ENCODE assay signal across 9 mouse cellular contexts in the genomic region with DNA sequence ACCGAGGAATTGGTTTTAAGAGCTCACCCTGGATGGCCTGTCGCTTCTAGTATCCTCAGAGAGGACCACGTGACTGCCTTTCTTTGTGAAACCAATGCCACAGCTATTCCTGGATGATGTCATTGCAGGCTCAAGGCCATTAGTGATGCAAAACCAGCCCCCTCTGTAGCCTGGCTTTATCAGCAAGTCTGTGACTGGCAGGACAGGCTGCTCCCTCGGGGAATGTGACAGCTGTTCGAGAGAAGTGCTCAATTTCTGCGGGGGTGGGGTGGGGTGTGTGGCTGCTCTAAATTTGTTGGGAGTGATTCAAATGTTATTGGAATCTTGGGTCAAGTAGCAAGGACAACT. TPM values are rescaled to one million over a fixed set of nuclear protein-coding genes. Genes with fewer than 3 reads are reported as not detected.
DNase-seq lines count a peak whose midpoint lies in the region; ATAC-seq and TF ChIP-seq lines count a peak whose summit lies in the region.
"Had no signal": no experiment of that assay in that cellular context is flagged by ENCODE, and none has a peak within 500 bp of the region (broad histone marks: within the 10 kb centered on the region; RNA-seq: fewer than 3 reads in every experiment).

No protein-coding gene starts in this region.

- peak overlapping the region; percentile 24 for H3K4me2 ChIP-seq in forebrain, postnatal 0 days (ENCODE audit: low read depth)
- H3K4me2 ChIP-seq in hindbrain, embryonic 12.5 days (replicated peaks): peak overlapping the region; percentile 41

- TF ChIP-seq CTCF in forebrain, postnatal 0 days (IDR thresholded peaks at IDR 0.05; ENCODE audit: low read depth): no peak
- TF ChIP-seq CTCF in testis, adult 2 months (IDR thresholded peaks at IDR 0.05; ENCODE audit: control insufficient read depth, insufficient read depth, insufficient replicate concordance, low read depth, low read length): no peak

- H3K9me3 ChIP-seq in forebrain, postnatal 0 days (ENCODE audit: low read length): no peaks in the 10 kb centered on the region
- H3K9me3 ChIP-seq in hindbrain, embryonic 12.5 days (replicated peaks): no peaks in the 10 kb centered on the region

- H3K4me3 ChIP-seq in forebrain, postnatal 0 days (ENCODE audit: low read depth, low read length): no peak overlapping the region
- H3K4me3 ChIP-seq in hindbrain, embryonic 12.5 days: peak overlapping the region; percentile 9; the same call in 1 of the 2 replicates
- H3K4me3 ChIP-seq in testis, adult 2 months (ENCODE audit: control insufficient read depth, low read depth, low read length): no peak overlapping the region

- H3K27me3 ChIP-seq in forebrain, postnatal 0 days (ENCODE audit: insufficient read depth, low read length): no peaks in the 10 kb centered on the region
- no peaks in the 10 kb centered on the region for H3K27me3 ChIP-seq in hindbrain, embryonic 12.5 days
- no peaks in the 10 kb centered on the region for H3K27me3 ChIP-seq in testis, adult 2 months (ENCODE audit: control insufficient read depth, insufficient read depth, low read length)

- H3K27ac ChIP-seq in forebrain, postnatal 0 days (ENCODE audit: low read depth, low read length): peak overlapping the region; percentile 73
- H3K27ac ChIP-seq in hindbrain, embryonic 12.5 days: peak overlapping the region; percentile 92
- peak overlapping the region; percentile 86 for H3K27ac ChIP-seq in testis, adult 2 months (ENCODE audit: control insufficient read depth, insufficient read depth, low read depth, low read length)

- peak; percentile 81 to 86 for DNase-seq in cerebellum, postnatal 14 days
- no peak for DNase-seq in cerebellum, postnatal 36 days
- DNase-seq in adipocyte (ENCODE audit: low spot score): peak; percentile 37
- peak; percentile 87 for DNase-seq in forebrain, postnatal 0 days
- DNase-seq in lung, postnatal 36 days: peak; percentile 28
- no peak for DNase-seq in spleen, adult 12 weeks (ENCODE audit: low spot score)

- WGBS in forebrain, postnatal 0 days: 3% methylated on average over 6 of the region's 6 CpGs
- 5% methylated on average over 6 of the region's 6 CpGs for WGBS in hindbrain, embryonic 12.5 days

- H3K4me1 ChIP-seq in forebrain, postnatal 0 days (ENCODE audit: insufficient read depth): 0 out of 2 replicates have a peak, but pooled peaks cover 10% of the 10 kb centered on the region
- H3K4me1 ChIP-seq in hindbrain, embryonic 12.5 days: peaks cover 17% of the 10 kb centered on the region
- no peaks in the 10 kb centered on the region; the same call in 1 of the 2 replicates for H3K4me1 ChIP-seq in testis, adult 2 months (ENCODE audit: control insufficient read depth, insufficient read depth, low read length)

- no peak for TF ChIP-seq POLR2A in testis, adult 2 months (IDR thresholded peaks at IDR 0.05; ENCODE audit: control insufficient read depth, low read depth, low read length)

- peak overlapping the region; percentile 41; the same call in 1 of the 2 replicates for H3K9ac ChIP-seq in forebrain, postnatal 0 days
- H3K9ac ChIP-seq in hindbrain, embryonic 12.5 days: no peak overlapping the region; the same call in 1 of the 2 replicates

- no peaks in the 10 kb centered on the region for H3K36me3 ChIP-seq in forebrain, postnatal 0 days (ENCODE audit: insufficient read depth)
- no peaks in the 10 kb centered on the region for H3K36me3 ChIP-seq in hindbrain, embryonic 12.5 days
- no peaks in the 10 kb centered on the region for H3K36me3 ChIP-seq in testis, adult 2 months (ENCODE audit: control insufficient read depth, insufficient read depth, low read length)

- ATAC-seq in forebrain, postnatal 0 days: peak; percentile 95
- peak; percentile 95 for ATAC-seq in hindbrain, embryonic 12.5 days (ENCODE audit: low FRiP score)

RNA-seq across cellular contexts. Expression of gene Cyp11a1, which starts 2.8 kb away (rescaled TPM):
- total RNA-seq in forebrain, postnatal 0 days (2014; rRNA removed): 0.29 and 1.2 TPM in 2 replicates
- 0.77 and 0.88 TPM in 2 replicates for polyA plus RNA-seq in forebrain, postnatal 0 days (2015; fragmentation: Nextera tagmentation; extraction: Ambion mirVana)
- 0.17 and 0.38 TPM in 2 replicates for polyA plus RNA-seq in hindbrain, embryonic 12.5 days (2016; fragmentation: Nextera tagmentation; extraction: Ambion mirVana)
- polyA plus RNA-seq in testis, adult 2 months (2012; rRNA removed): 90.1 and 93.4 TPM in 2 replicates

RNA-seq across cellular contexts. Expression of gene Stra6, which starts 54.6 kb away (rescaled TPM):
- total RNA-seq in forebrain, postnatal 0 days (2014; rRNA removed): 13.9 and 16.2 TPM in 2 replicates
- 9.6 and 11.0 TPM in 2 replicates for polyA plus RNA-seq in forebrain, postnatal 0 days (2015; fragmentation: Nextera tagmentation; extraction: Ambion mirVana)
- 14.8 and 17.6 TPM in 2 replicates for polyA plus RNA-seq in hindbrain, embryonic 12.5 days (2016; fragmentation: Nextera tagmentation; extraction: Ambion mirVana)
- polyA plus RNA-seq in testis, adult 2 months (2012; rRNA removed): 3.9 and 6.4 TPM in 2 replicates
- total RNA-seq: neutrophil, adult 5-6 weeks had no signal

Comparison
In these comparisons a context has a peak if more than half of its experiments do, and no peak if none do; other contexts are left out.
1. DNase-seq: peak in cerebellum, postnatal 14 days (2 of 2), adipocyte (single experiment), forebrain, postnatal 0 days (single experiment) and lung, postnatal 36 days (single experiment); none in cerebellum, postnatal 36 days (0 of 2) and spleen, adult 12 weeks (single experiment).
2. RNA of gene Cyp11a1, which starts 2.8 kb away (polyA plus RNA-seq): 90.1 to 93.4 TPM in testis, adult 2 months; 0.77 to 0.88 TPM in forebrain, postnatal 0 days and 0.17 to 0.38 TPM in hindbrain, embryonic 12.5 days; every median in the first group is over 10 times any median in the second.
3. Peak in every context shown above with its lines, with median percentiles within 50 percentile points of each other: H3K27ac ChIP-seq.